Mouse (Mus musculus): ENCODE data around the gene Ide. TPM values are rescaled to one million over a fixed set of nuclear protein-coding genes. Genes with fewer than 3 reads are reported as not detected.
A peak's percentile ranks its signal among the peaks of the same experiment; 100 is the strongest.

Ide gene
- total and polyA plus RNA-seq, 3 experiments = 9.1 to 120 (median 79.1) TPM

DNA sequence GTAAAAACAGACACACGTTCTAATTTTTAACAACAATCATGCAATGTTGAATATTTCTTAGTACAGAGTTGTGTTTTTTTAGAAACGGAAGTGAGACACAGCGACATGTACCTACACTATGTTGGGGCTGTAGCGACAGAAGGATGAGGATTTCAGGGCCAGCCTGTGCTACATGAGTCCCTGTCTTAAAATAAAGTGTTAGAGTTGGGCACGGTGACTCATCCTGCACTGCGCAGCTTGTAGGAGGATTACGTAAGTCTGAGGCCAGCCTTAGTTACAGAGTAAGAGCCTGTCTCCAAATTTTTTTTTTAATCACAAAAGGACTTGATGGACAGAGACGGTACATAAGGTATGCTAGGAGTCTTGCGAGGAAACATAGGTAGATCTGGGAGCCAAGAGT, 82.3 kb downstream of the Ide start:
- no peaks in the 10 kb centered on the region for H3K36me3 ChIP-seq (replicated peaks)
- no peak for ATAC-seq (ENCODE audit: extremely low read depth, insufficient number of reproducible peaks, low FRiP score, poor library complexity, severe bottlenecking)
- peaks cover 32% of the 10 kb centered on the region for H3K27me3 ChIP-seq (ENCODE audit: insufficient read depth, low read length)
- no peaks in the 10 kb centered on the region for H3K4me1 ChIP-seq (ENCODE audit: insufficient read depth, low read depth, low read length)
- no peak overlapping the region for H3K4me3 ChIP-seq (ENCODE audit: low read depth, low read length)
- no peaks in the 10 kb centered on the region for H3K9me3 ChIP-seq (replicated peaks)
- no peak for DNase-seq (ENCODE audit: low spot score)
- TF ChIP-seq GATA1 (IDR thresholded peaks at IDR 0.05; ENCODE audit: borderline replicate concordance, low read length) = no peak
- no peak for TF ChIP-seq GATA2 (IDR thresholded peaks at IDR 0.05; ENCODE audit: borderline replicate concordance, low read depth, low read length)

DNA sequence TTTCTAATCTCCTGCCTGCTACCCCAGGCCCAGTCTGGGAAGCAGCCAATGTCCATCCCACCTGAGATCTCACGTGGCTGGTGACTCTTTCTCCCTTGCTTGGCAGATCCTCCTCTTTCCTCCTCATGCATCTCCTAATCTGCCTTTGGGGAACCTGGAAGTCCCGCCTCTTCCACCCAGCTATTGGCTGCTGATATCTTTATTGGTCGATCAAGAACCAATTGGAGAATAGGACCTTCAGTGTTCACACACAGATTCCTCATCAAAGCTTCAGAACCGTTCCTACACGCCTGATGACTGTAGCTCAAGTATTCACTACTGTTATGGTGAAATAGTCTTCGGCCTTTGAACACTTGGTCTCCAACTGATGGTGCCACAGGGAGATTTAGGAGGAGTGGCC, 85.5 kb downstream of the Ide start:
- Histone ChIP-seq H3K36me3 (replicated peaks) (no peaks in the 10 kb centered on the region), H3K4me3 (ENCODE audit: low read depth, low read length) (no peak overlapping the region), H3K9me3 (replicated peaks) (no peaks in the 10 kb centered on the region), H3K27me3 (ENCODE audit: insufficient read depth, low read length) (peaks cover 31% of the 10 kb centered on the region), H3K4me1 (ENCODE audit: insufficient read depth, low read depth, low read length) (no peaks in the 10 kb centered on the region)
- ATAC-seq (ENCODE audit: extremely low read depth, insufficient number of reproducible peaks, low FRiP score, poor library complexity, severe bottlenecking) (no peak), DNase-seq (ENCODE audit: low spot score) (no peak)
- TF ChIP-seq GATA1 (IDR thresholded peaks at IDR 0.05; ENCODE audit: borderline replicate concordance, low read length) (no peak), TAL1 (conservative IDR thresholded peaks at IDR 0.05; ENCODE audit: low read depth, low read length) (no peak), GATA2 (IDR thresholded peaks at IDR 0.05; ENCODE audit: borderline replicate concordance, low read depth, low read length) (no peak), POLR2AphosphoS5 (IDR thresholded peaks at IDR 0.05; ENCODE audit: insufficient replicate concordance, low read depth, low read length) (no peak), CTCF (IDR thresholded peaks at IDR 0.05; ENCODE audit: low read depth, low read length) (no peak)

DNA sequence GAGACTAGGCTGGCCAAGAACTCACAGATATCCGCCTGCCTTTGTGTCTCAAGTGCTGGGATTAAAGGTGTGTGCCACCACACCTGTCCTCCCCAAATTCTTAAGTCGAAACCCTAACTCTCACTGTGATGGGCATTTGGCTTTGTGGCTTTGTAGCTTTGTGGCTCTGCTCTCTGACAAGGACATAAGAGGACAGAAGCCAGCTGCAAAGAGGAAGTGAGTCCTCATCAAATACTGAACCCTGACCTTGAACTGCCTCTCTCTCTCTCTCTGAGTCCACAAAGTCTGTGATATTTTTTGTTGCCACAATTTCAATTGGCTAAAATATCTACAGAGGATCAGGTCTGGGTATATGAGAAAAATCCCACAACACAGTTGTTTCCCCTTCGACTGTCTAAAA, 89.5 kb downstream of the Ide start:
- Histone ChIP-seq H3K27me3 (ENCODE audit: insufficient read depth, low read length) (peaks cover 39% of the 10 kb centered on the region), H3K4me1 (ENCODE audit: insufficient read depth, low read depth, low read length) (no peaks in the 10 kb centered on the region), H3K4me3 (ENCODE audit: low read depth, low read length) (no peak overlapping the region), H3K36me3 (replicated peaks) (no peaks in the 10 kb centered on the region), H3K9me3 (replicated peaks) (peaks cover 3% of the 10 kb centered on the region; the same call in 1 of the 2 replicates)
- no peak for ATAC-seq (ENCODE audit: extremely low read depth, insufficient number of reproducible peaks, low FRiP score, poor library complexity, severe bottlenecking)
- TF ChIP-seq GATA2 (IDR thresholded peaks at IDR 0.05; ENCODE audit: borderline replicate concordance, low read depth, low read length) (no peak), POLR2AphosphoS5 (IDR thresholded peaks at IDR 0.05; ENCODE audit: insufficient replicate concordance, low read depth, low read length) (no peak), GATA1 (IDR thresholded peaks at IDR 0.05; ENCODE audit: borderline replicate concordance, low read length) (no peak)
- DNase-seq (ENCODE audit: low spot score) = no peak

DNA sequence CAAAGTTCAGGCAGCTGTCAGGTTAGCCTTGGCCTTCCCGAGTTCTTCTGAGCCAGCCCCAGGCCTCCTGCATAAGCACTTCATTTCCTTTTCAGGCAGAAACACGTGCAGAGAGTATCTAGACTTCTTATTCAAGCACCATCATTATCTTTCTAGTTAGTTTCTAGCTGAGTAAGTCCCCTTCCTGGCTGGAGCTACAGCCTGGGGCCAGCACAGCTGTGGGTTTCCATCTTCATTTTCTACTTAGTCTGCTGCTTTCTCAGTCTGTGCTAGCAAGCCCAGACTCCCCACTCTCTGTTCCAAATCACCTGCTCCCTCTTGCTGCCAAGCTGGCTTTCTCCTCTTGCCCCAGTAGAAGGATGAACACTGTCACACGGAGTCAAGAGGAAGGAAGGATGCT, 90.8 kb downstream of the Ide start:
- TF ChIP-seq GATA1 (IDR thresholded peaks at IDR 0.05; ENCODE audit: borderline replicate concordance, low read length) (no peak), GATA2 (IDR thresholded peaks at IDR 0.05; ENCODE audit: borderline replicate concordance, low read depth, low read length) (no peak), CTCF (IDR thresholded peaks at IDR 0.05; ENCODE audit: low read depth, low read length) (no peak), TAL1 (conservative IDR thresholded peaks at IDR 0.05; ENCODE audit: low read depth, low read length) (no peak), POLR2AphosphoS5 (IDR thresholded peaks at IDR 0.05; ENCODE audit: insufficient replicate concordance, low read depth, low read length) (no peak)
- ATAC-seq (ENCODE audit: extremely low read depth, insufficient number of reproducible peaks, low FRiP score, poor library complexity, severe bottlenecking) = no peak

DNA sequence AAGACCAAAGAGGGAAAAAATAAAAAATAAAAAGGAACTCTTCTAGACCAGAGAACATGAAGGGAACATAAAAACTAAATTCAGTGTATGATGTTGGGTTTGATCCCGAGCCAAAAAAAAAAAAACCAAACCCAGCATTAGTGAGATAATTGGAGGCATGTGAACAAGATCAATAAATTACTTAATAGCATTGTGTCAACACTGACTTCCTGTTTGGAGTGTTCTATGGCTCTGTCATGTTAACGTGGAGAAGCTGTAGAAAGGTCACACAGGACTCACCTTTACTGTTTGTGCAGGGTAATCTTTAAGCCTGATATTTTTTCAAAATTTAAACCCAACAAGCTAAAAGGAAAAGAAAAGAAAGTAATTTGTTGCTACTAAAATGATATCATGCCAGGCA, 94.9 kb downstream of the Ide start:
- H3K9me3 ChIP-seq (replicated peaks) = peaks cover 3% of the 10 kb centered on the region; the same call in 1 of the 2 replicates
- H3K36me3 ChIP-seq (replicated peaks) = no peaks in the 10 kb centered on the region
- no peak for DNase-seq (ENCODE audit: low spot score)
- H3K27me3 ChIP-seq (ENCODE audit: insufficient read depth, low read length) = peaks cover 27% of the 10 kb centered on the region
- H3K4me1 ChIP-seq (ENCODE audit: insufficient read depth, low read depth, low read length) = peaks cover 18% of the 10 kb centered on the region
- no peak for ATAC-seq (ENCODE audit: extremely low read depth, insufficient number of reproducible peaks, low FRiP score, poor library complexity, severe bottlenecking)
- TF ChIP-seq GATA2 (IDR thresholded peaks at IDR 0.05; ENCODE audit: borderline replicate concordance, low read depth, low read length) (no peak), CTCF (IDR thresholded peaks at IDR 0.05; ENCODE audit: low read depth, low read length) (no peak), GATA1 (IDR thresholded peaks at IDR 0.05; ENCODE audit: borderline replicate concordance, low read length) (no peak), POLR2AphosphoS5 (IDR thresholded peaks at IDR 0.05; ENCODE audit: insufficient replicate concordance, low read depth, low read length) (no peak), TAL1 (conservative IDR thresholded peaks at IDR 0.05; ENCODE audit: low read depth, low read length) (no peak)
- H3K4me3 ChIP-seq (ENCODE audit: low read depth, low read length) = no peak overlapping the region

More for the DNA sequence above, 90.8 kb downstream of the Ide start:
- Histone ChIP-seq H3K36me3 (replicated peaks) (no peaks in the 10 kb centered on the region), H3K4me1 (ENCODE audit: insufficient read depth, low read depth, low read length) (no peaks in the 10 kb centered on the region), H3K27me3 (ENCODE audit: insufficient read depth, low read length) (peaks cover 35% of the 10 kb centered on the region), H3K4me3 (ENCODE audit: low read depth, low read length) (no peak overlapping the region), H3K9me3 (replicated peaks) (peaks cover 3% of the 10 kb centered on the region; the same call in 1 of the 2 replicates)
- no peak for DNase-seq (ENCODE audit: low spot score)

DNA sequence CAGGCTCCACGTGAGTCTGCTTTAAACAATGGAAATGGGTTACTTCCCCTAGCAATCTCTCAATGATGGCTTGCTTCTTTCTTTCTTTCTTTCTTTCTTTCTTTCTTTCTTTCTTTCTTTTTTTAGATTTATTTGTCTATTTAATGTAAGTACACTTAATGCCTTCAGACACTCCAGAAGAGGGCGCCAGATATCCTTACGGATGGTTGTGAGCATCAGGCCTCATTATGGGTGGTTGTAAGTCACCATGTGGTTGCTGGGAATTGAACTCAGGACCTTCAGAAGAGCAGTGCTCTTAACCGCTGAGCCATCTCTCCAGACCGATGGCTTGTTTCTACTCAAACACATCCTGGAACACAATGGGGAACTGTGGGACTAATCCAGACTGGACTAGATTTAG, 96.5 kb downstream of the Ide start:
- H3K4me3 ChIP-seq (ENCODE audit: low read depth, low read length) = no peak overlapping the region
- H3K9me3 ChIP-seq (replicated peaks) = peaks cover 3% of the 10 kb centered on the region; the same call in 1 of the 2 replicates
- H3K27me3 ChIP-seq (ENCODE audit: insufficient read depth, low read length) = peaks cover 13% of the 10 kb centered on the region
- ATAC-seq (ENCODE audit: extremely low read depth, insufficient number of reproducible peaks, low FRiP score, poor library complexity, severe bottlenecking) = no peak
- TF ChIP-seq POLR2AphosphoS5 (IDR thresholded peaks at IDR 0.05; ENCODE audit: insufficient replicate concordance, low read depth, low read length) = no peak
- no peak for TF ChIP-seq GATA2 (IDR thresholded peaks at IDR 0.05; ENCODE audit: borderline replicate concordance, low read depth, low read length)
- TF ChIP-seq GATA1 (IDR thresholded peaks at IDR 0.05; ENCODE audit: borderline replicate concordance, low read length) = no peak
- no peak for TF ChIP-seq CTCF (IDR thresholded peaks at IDR 0.05; ENCODE audit: low read depth, low read length)
- TF ChIP-seq TAL1 (conservative IDR thresholded peaks at IDR 0.05; ENCODE audit: low read depth, low read length) = no peak
- no peak for DNase-seq (ENCODE audit: low spot score)
- H3K4me1 ChIP-seq (ENCODE audit: insufficient read depth, low read depth, low read length) = peaks cover 33% of the 10 kb centered on the region
- no peaks in the 10 kb centered on the region for H3K36me3 ChIP-seq (replicated peaks)

DNA sequence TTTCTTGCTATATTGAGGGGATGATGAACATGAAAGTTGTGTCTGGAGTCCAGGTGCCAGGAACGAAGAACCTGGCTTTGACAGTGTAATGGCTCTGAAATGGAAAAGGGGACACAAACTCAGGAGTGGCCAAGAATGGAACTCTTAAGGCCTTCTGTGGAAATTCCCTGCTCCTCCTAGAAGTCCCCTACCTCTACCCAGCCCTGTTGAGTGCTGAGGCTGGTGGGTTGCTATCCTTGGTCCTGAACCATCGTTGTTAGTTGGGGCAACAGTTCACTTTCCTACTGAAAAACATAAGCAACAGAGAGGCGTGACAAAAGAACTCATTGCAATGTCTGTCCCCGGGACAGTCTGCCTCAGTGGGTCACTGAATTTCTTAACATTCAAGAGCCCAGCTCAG, 98.6 kb downstream of the Ide start:
- DNase-seq (ENCODE audit: low spot score) = peak; percentile 59
- TF ChIP-seq GATA1 (IDR thresholded peaks at IDR 0.05; ENCODE audit: borderline replicate concordance, low read length) (no peak), TAL1 (conservative IDR thresholded peaks at IDR 0.05; ENCODE audit: low read depth, low read length) (no peak), GATA2 (IDR thresholded peaks at IDR 0.05; ENCODE audit: borderline replicate concordance, low read depth, low read length) (no peak)
- Histone ChIP-seq H3K9me3 (replicated peaks) (peaks cover 2% of the 10 kb centered on the region), H3K27me3 (ENCODE audit: insufficient read depth, low read length) (peaks cover 10% of the 10 kb centered on the region), H3K4me1 (ENCODE audit: insufficient read depth, low read depth, low read length) (peaks cover 41% of the 10 kb centered on the region), H3K4me3 (ENCODE audit: low read depth, low read length) (no peak overlapping the region; the same call in 1 of the 2 replicates), H3K36me3 (replicated peaks) (no peaks in the 10 kb centered on the region)
- no peak for ATAC-seq (ENCODE audit: extremely low read depth, insufficient number of reproducible peaks, low FRiP score, poor library complexity, severe bottlenecking)

Data from G1E (cell line).